Mouse (Mus musculus): Measurements from ENCODE around the gene Ext2. TPM values are rescaled to one million over a fixed set of nuclear protein-coding genes. Genes with fewer than 3 reads are reported as not detected.

Ext2 gene
- polyA plus RNA-seq (2012; rRNA removed) (80.7 and 90.5 TPM in 2 replicates), polyA plus RNA-seq (2014; fragmentation: Nextera tagmentation; extraction: Ambion mirVana) (115 TPM in 2 replicates)

DNA sequence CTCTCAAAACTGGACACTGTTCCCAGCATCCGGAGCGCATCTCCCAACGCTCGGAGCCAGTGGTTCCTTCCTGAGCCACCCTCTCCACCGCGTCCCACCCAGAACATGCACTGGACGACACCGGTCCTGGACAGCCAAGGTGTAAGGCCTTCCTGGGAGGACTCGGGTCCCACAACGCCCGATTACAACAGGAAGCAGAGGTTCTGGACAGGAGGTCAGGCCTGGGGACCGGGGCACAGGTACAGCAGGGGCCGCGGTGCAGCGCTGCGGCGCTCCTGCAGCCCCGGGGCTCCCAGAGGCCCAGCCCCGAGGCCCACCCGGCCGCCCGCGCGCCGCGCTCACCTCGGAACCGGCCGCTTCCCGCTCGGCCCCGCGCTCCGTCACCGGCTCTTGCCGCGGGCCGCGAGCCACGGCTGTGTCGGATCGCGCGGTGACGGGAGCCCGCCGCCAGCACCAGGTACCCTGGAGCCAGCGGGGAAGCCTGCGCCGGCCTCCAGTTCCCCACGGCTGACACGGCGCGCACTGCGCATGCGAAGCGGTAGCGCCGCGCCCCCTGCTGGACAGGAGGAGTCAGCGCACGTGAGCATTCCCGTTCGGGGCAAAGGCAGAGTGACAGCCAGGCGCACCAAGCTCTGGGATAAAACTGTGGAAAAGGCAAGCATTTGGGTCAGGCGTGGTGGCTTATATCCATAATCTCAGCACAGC lies at the start of gene Ext2:
Gene Ext2 (minus strand): TSS at position 524 of the 705 bp plus-strand sequence.
- H3K9me3 ChIP-seq (ENCODE audit: control insufficient read depth, low read length), result no peaks in the 10 kb centered on the region
- H3K4me1 ChIP-seq (ENCODE audit: control insufficient read depth, insufficient read depth, low read length), result peaks cover 7% of the 10 kb centered on the region; the same call in 1 of the 2 replicates
- peak within 1 kb of the TSS; percentile 95 for H3K9ac ChIP-seq (ENCODE audit: low read depth, low read length, severe bottlenecking)
- TF ChIP-seq POLR2A (IDR thresholded peaks at IDR 0.05; ENCODE audit: borderline replicate concordance, extremely low read depth, insufficient read depth, insufficient read length), result 0 out of 2 replicates have a peak, but pooled peaks have one; percentile 34
- ATAC-seq (ENCODE audit: low FRiP score, low read depth), result peak; percentile 94
- H3K27ac ChIP-seq (replicated peaks; ENCODE audit: low read depth, low read length), result 0 out of 2 replicates have a peak within 1 kb of the TSS, but pooled peaks have one; percentile 26
- H3K27me3 ChIP-seq (ENCODE audit: control insufficient read depth, insufficient read depth, low read length), result no peaks in the 10 kb centered on the region
- peak within 1 kb of the TSS; percentile 72 for H3K4me2 ChIP-seq (replicated peaks; ENCODE audit: low read depth, low read length, severe bottlenecking)
- WGBS, result 5% methylated on average over 44 of the region's 66 CpGs
- peaks cover 10% of the 10 kb centered on the region; the same call in 1 of the 2 replicates for H3K36me3 ChIP-seq (ENCODE audit: control insufficient read depth, insufficient read depth, low read length)
- peak within 1 kb of the TSS; percentile 88 for H3K4me3 ChIP-seq (replicated peaks; ENCODE audit: low read length)
- peak; percentile 77 for DNase-seq (ENCODE audit: low spot score)

DNA sequence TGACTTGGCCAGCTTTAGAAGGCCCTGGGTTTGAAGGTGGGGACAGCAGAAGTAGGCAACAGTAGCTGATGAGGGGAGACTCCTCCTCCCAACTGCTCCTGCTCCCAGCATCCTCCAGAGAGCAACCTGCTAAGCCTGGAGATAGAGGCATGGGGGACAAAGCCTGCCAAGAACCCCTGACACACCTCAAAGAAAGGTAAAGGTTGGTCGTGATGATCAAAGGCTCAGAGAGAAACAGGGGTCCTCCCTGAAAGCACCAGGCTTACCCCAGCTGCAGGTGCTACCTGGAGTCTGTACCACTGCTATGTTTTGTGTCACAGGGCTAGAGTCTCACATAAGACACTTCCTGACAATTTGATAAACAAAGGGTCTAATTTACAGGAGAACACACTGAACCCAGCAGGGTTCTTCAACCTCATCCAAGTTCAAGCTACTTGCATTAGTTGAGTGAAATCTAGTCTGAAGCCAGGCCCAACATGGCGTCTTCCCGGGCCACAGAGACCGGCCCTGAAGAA lies 49.1 kb upstream of the Ext2 start:
- Histone ChIP-seq H3K4me1 (ENCODE audit: control insufficient read depth, insufficient read depth, low read length) (no peaks in the 10 kb centered on the region), H3K4me3 (replicated peaks; ENCODE audit: low read length) (no peak overlapping the region), H3K27ac (replicated peaks; ENCODE audit: low read depth, low read length) (no peak overlapping the region), H3K36me3 (ENCODE audit: control insufficient read depth, insufficient read depth, low read length) (no peaks in the 10 kb centered on the region), H3K9ac (ENCODE audit: low read depth, low read length, severe bottlenecking) (no peak overlapping the region), H3K4me2 (replicated peaks; ENCODE audit: low read depth, low read length, severe bottlenecking) (no peak overlapping the region), H3K9me3 (ENCODE audit: control insufficient read depth, low read length) (no peaks in the 10 kb centered on the region), H3K27me3 (ENCODE audit: control insufficient read depth, insufficient read depth, low read length) (no peaks in the 10 kb centered on the region)
- ATAC-seq (ENCODE audit: low FRiP score, low read depth) (no peak), DNase-seq (ENCODE audit: low spot score) (no peak)
- 87% methylated on average over 4 of the region's 4 CpGs for WGBS
- TF ChIP-seq POLR2A (IDR thresholded peaks at IDR 0.05; ENCODE audit: borderline replicate concordance, extremely low read depth, insufficient read depth, insufficient read length), result no peak

DNA sequence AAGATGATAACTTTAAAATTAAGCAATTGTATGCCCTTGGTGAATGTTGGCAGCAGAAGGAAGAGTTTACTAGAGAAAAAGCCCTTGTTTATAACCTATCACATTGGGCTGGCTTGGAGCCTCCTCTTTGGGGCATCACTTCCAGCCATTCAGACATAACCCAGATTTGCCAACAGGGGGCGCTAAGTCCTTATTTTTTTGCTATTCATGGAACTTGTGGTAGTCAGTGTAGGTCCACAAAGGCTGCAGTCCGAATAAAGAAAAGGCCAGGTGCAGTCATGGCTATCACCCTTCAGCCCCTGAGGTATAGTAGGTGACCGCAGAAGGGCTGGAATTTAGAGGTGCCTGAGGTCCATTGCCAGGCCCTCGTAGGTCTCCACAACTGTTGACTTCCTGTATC lies 48.5 kb upstream of the Ext2 start:
- no peaks in the 10 kb centered on the region for H3K36me3 ChIP-seq (ENCODE audit: control insufficient read depth, insufficient read depth, low read length)
- H3K27me3 ChIP-seq (ENCODE audit: control insufficient read depth, insufficient read depth, low read length), result no peaks in the 10 kb centered on the region
- H3K27ac ChIP-seq (replicated peaks; ENCODE audit: low read depth, low read length), result no peak overlapping the region
- H3K4me3 ChIP-seq (replicated peaks; ENCODE audit: low read length), result no peak overlapping the region
- peak; percentile 50; the same call in 1 of the 2 replicates for ATAC-seq (ENCODE audit: low FRiP score, low read depth)
- H3K4me1 ChIP-seq (ENCODE audit: control insufficient read depth, insufficient read depth, low read length), result no peaks in the 10 kb centered on the region
- DNase-seq (ENCODE audit: low spot score), result peak; percentile 56
- no peak overlapping the region for H3K9ac ChIP-seq (ENCODE audit: low read depth, low read length, severe bottlenecking)
- WGBS, result 43% methylated on average over 4 of the region's 4 CpGs
- no peak overlapping the region for H3K4me2 ChIP-seq (replicated peaks; ENCODE audit: low read depth, low read length, severe bottlenecking)
- TF ChIP-seq POLR2A (IDR thresholded peaks at IDR 0.05; ENCODE audit: borderline replicate concordance, extremely low read depth, insufficient read depth, insufficient read length), result no peak
- no peaks in the 10 kb centered on the region for H3K9me3 ChIP-seq (ENCODE audit: control insufficient read depth, low read length)

DNA sequence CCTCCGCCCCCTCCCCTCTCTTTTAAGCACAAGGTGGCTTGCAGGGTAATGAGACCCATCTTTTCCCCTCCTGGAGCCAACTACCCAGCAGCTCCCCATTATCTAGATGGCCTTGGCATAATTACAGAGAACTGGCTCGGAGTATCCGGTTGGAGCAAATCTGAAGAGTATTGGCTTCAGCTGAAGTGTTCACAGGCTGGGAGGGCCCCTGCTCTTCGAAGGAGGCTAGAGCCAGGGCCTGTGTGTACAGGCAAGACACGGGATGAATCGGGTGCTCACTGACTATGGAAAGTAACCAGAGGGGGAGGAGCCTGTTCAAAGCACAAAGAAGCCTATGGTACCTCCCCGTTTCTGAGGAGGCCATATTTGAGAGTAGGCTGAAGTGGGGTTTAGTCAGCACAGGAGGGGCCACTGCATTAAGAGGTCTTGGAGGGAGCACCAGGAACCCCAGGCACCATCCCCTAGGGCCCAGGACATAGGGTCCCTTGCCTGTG lies 46.8 kb upstream of the Ext2 start, which contains the start of gene Accsl:
Gene Accsl (minus strand): TSS at position 51 of the 494 bp plus-strand sequence.
- no peak for TF ChIP-seq POLR2A (IDR thresholded peaks at IDR 0.05; ENCODE audit: borderline replicate concordance, extremely low read depth, insufficient read depth, insufficient read length)
- DNase-seq (ENCODE audit: low spot score), result no peak
- no peak for ATAC-seq (ENCODE audit: low FRiP score, low read depth)

DNA sequence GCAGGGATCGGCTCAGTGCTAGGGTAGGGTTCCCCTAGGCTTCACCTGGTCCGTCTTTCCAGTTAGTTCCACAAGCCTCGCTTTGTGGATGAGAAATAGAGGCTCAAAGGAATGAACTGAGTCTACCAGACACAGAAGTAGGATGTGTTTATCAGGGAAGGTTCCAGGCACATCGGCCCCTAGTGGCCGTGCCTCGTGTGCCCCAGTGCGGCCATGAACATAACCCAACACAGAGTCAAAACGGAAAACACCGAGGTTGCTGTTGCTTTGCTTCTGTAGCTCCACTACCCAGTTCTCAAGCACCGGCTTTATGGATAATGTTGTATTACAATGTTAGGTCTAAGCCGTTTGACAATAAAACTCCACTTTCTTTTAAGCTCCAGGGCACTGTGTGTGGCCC lies 46.2 kb upstream of the Ext2 start:
- no peaks in the 10 kb centered on the region for H3K4me1 ChIP-seq (ENCODE audit: control insufficient read depth, insufficient read depth, low read length)
- WGBS, result 87% methylated on average over 11 of the region's 11 CpGs
- H3K9ac ChIP-seq (ENCODE audit: low read depth, low read length, severe bottlenecking), result no peak overlapping the region
- H3K4me3 ChIP-seq (replicated peaks; ENCODE audit: low read length), result no peak overlapping the region
- no peak overlapping the region for H3K4me2 ChIP-seq (replicated peaks; ENCODE audit: low read depth, low read length, severe bottlenecking)
- H3K27me3 ChIP-seq (ENCODE audit: control insufficient read depth, insufficient read depth, low read length), result no peaks in the 10 kb centered on the region
- no peak overlapping the region for H3K27ac ChIP-seq (replicated peaks; ENCODE audit: low read depth, low read length)
- no peaks in the 10 kb centered on the region for H3K9me3 ChIP-seq (ENCODE audit: control insufficient read depth, low read length)
- ATAC-seq (ENCODE audit: low FRiP score, low read depth) (no peak), DNase-seq (ENCODE audit: low spot score) (no peak)
- H3K36me3 ChIP-seq (ENCODE audit: control insufficient read depth, insufficient read depth, low read length), result no peaks in the 10 kb centered on the region
- no peak for TF ChIP-seq POLR2A (IDR thresholded peaks at IDR 0.05; ENCODE audit: borderline replicate concordance, extremely low read depth, insufficient read depth, insufficient read length)

More for the DNA sequence above, 46.8 kb upstream of the Ext2 start, which contains the start of gene Accsl:
- 74% methylated on average over 7 of the region's 7 CpGs for WGBS
- no peaks in the 10 kb centered on the region for H3K36me3 ChIP-seq (ENCODE audit: control insufficient read depth, insufficient read depth, low read length)
- H3K9me3 ChIP-seq (ENCODE audit: control insufficient read depth, low read length), result no peaks in the 10 kb centered on the region
- no peak within 1 kb of the TSS for H3K4me3 ChIP-seq (replicated peaks; ENCODE audit: low read length)
- no peaks in the 10 kb centered on the region for H3K4me1 ChIP-seq (ENCODE audit: control insufficient read depth, insufficient read depth, low read length)
- no peak within 1 kb of the TSS for H3K4me2 ChIP-seq (replicated peaks; ENCODE audit: low read depth, low read length, severe bottlenecking)
- no peaks in the 10 kb centered on the region for H3K27me3 ChIP-seq (ENCODE audit: control insufficient read depth, insufficient read depth, low read length)
- H3K27ac ChIP-seq (replicated peaks; ENCODE audit: low read depth, low read length), result no peak within 1 kb of the TSS
- no peak within 1 kb of the TSS for H3K9ac ChIP-seq (ENCODE audit: low read depth, low read length, severe bottlenecking)

Data from limb, embryonic 14.5 days (tissue).